ENCODE assay signal across 8 mouse cellular contexts in the genomic region with DNA sequence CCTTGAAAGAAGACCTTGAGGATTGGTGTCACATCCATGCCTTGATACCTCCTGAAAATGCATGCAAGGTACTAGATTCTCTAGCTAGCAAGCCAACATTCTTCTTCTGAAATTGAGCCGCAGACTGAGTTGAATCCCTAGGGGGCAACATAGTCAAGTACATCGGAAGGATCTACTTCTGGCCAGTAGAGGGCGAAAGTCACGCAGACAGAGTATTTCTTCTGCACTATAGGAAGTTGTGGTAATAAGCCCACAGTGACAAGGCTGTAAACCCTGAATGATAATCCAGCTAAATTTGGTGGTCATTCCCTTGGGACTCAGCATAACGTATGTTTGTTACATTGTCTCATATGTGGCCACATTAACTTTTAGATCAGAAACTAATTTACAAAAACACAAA. TPM values are rescaled to one million over a fixed set of nuclear protein-coding genes. Genes with fewer than 3 reads are reported as not detected.
A peak's percentile ranks its signal among the peaks of the same experiment; 100 is the strongest.
DNase-seq lines count a peak whose midpoint lies in the region.

No protein-coding gene starts in this region.

- H3K27ac ChIP-seq in forebrain, embryonic 10.5 days = no peak overlapping the region

- WGBS in forebrain, embryonic 10.5 days = 5% methylated on average over 5 of the region's 5 CpGs

- H3K4me1 ChIP-seq in forebrain, embryonic 10.5 days = peaks cover 17% of the 10 kb centered on the region

- peak; percentile 84 for DNase-seq in ES-CJ7 (ENCODE audit: low read depth, low spot score)
- DNase-seq in c-Kit-positive CD71-negative TER-119-negative erythroid progenitor cells, embryonic 14.5 days (ENCODE audit: low read depth) = peak; percentile 76
- DNase-seq in forebrain, embryonic 10.5 days (ENCODE audit: extremely low spot score, low spot score) = peak; percentile 68
- DNase-seq in heart, postnatal 4 days = peak; percentile 80
- DNase-seq in layer of hippocampus, adult 11-12 months (ENCODE audit: low spot score) = peak; percentile 88
- DNase-seq in lung, adult 18-20 months = peak; percentile 75 to 80
- peak; percentile 46 for DNase-seq in ovary, postnatal 36 days (ENCODE audit: low spot score)
- DNase-seq in thymus, postnatal 10 days (ENCODE audit: low spot score in 2 of 2) = peak; percentile 70 to 82

- H3K36me3 ChIP-seq in forebrain, embryonic 10.5 days (replicated peaks) = no peaks in the 10 kb centered on the region

- no peak overlapping the region for H3K4me3 ChIP-seq in forebrain, embryonic 10.5 days

- no peaks in the 10 kb centered on the region for H3K9me3 ChIP-seq in forebrain, embryonic 10.5 days

- H3K27me3 ChIP-seq in forebrain, embryonic 10.5 days (ENCODE audit: poor library complexity, severe bottlenecking) = no peaks in the 10 kb centered on the region

RNA-seq across cellular contexts. Expression of a gene that starts 45.3 kb away (rescaled TPM):
- polyA plus RNA-seq in forebrain, embryonic 10.5 days (2016; fragmentation: Nextera tagmentation; extraction: Ambion mirVana) = 12.9 and 14.8 TPM in 2 replicates
- total RNA-seq in heart, postnatal 4 days (2021) = 10 to 100 TPM; 38.0 to 39.0 TPM
